Mouse (Mus musculus): ENCODE measurements at regions not wholly inside any gene's neighbourhood (a gene's known extent, or its start where the extent isn't known, plus 50 kb on each side); places are given as distances from the start of the nearest gene placed in this dataset.
A peak's percentile ranks its signal among the peaks of the same experiment; 100 is the strongest.
"Not testable (repeated sequence)": the region's sequence is repeated elsewhere in the genome, so short reads cannot be mapped to it uniquely, and the experiment has no call there.

- H3K4me3 ChIP-seq (ENCODE audit: low read length) = not testable (repeated sequence)
Observed at GRCm38 (mm10) chr6:18566934-18567333, 52.3 kb upstream of the Cttnbp2 start.

GRCm38 (mm10) chr6:18569221-18569620 lies 54.6 kb upstream of the Cttnbp2 start:
- Histone ChIP-seq H3K4me3 (ENCODE audit: low read length) (no peak overlapping the region), H3K4me2 (ENCODE audit: low read depth, low read length) (no peak overlapping the region), H3K27ac (ENCODE audit: low read length) (no peak overlapping the region), H3K9ac (ENCODE audit: low read length) (no peak overlapping the region), H3K36me3 (ENCODE audit: control insufficient read depth, insufficient read depth, low read length) (no peaks in the 10 kb centered on the region), H3K4me1 (replicated peaks; ENCODE audit: control insufficient read depth, insufficient read depth, low read length) (no peaks in the 10 kb centered on the region), H3K9me3 (ENCODE audit: control insufficient read depth, low read length) (no peaks in the 10 kb centered on the region), H3K27me3 (ENCODE audit: control insufficient read depth, insufficient read depth, low read depth, low read length) (no peaks in the 10 kb centered on the region)
- WGBS = 50% methylated on average over 2 of the region's 2 CpGs
- ATAC-seq (ENCODE audit: low read depth) = no peak

More at GRCm38 (mm10) chr6:18566934-18567333, 52.3 kb upstream of the Cttnbp2 start:
- H3K27ac ChIP-seq (ENCODE audit: low read length); H3K36me3 ChIP-seq (ENCODE audit: control insufficient read depth, insufficient read depth, low read length); H3K9ac ChIP-seq (ENCODE audit: low read length); H3K27me3 ChIP-seq (ENCODE audit: control insufficient read depth, insufficient read depth, low read depth, low read length); ATAC-seq (ENCODE audit: low read depth); H3K9me3 ChIP-seq (ENCODE audit: control insufficient read depth, low read length); H3K4me1 ChIP-seq (replicated peaks; ENCODE audit: control insufficient read depth, insufficient read depth, low read length); H3K4me2 ChIP-seq (ENCODE audit: low read depth, low read length): not testable (repeated sequence)
- WGBS = 45% methylated on average over 2 of the region's 2 CpGs

- no peaks in the 10 kb centered on the region for H3K27me3 ChIP-seq (ENCODE audit: control insufficient read depth, insufficient read depth, low read depth, low read length)
- H3K4me2 ChIP-seq (ENCODE audit: low read depth, low read length) = no peak overlapping the region
- ATAC-seq (ENCODE audit: low read depth) = no peak
- H3K36me3 ChIP-seq (ENCODE audit: control insufficient read depth, insufficient read depth, low read length) = no peaks in the 10 kb centered on the region
- H3K9me3 ChIP-seq (ENCODE audit: control insufficient read depth, low read length) = no peaks in the 10 kb centered on the region
- H3K27ac ChIP-seq (ENCODE audit: low read length) = no peak overlapping the region
- no peaks in the 10 kb centered on the region for H3K4me1 ChIP-seq (replicated peaks; ENCODE audit: control insufficient read depth, insufficient read depth, low read length)
- no peak overlapping the region for H3K9ac ChIP-seq (ENCODE audit: low read length)
- no peak overlapping the region for H3K4me3 ChIP-seq (ENCODE audit: low read length)
Observed at GRCm38 (mm10) chr6:18578501-18578900, 63.9 kb upstream of the Cttnbp2 start.

- H3K36me3 ChIP-seq (ENCODE audit: control insufficient read depth, insufficient read depth, low read length) = no peaks in the 10 kb centered on the region
- ATAC-seq (ENCODE audit: low read depth) = no peak
- no peak overlapping the region for H3K9ac ChIP-seq (ENCODE audit: low read length)
- no peaks in the 10 kb centered on the region for H3K4me1 ChIP-seq (replicated peaks; ENCODE audit: control insufficient read depth, insufficient read depth, low read length)
- H3K9me3 ChIP-seq (ENCODE audit: control insufficient read depth, low read length) = no peaks in the 10 kb centered on the region
- H3K4me2 ChIP-seq (ENCODE audit: low read depth, low read length) = no peak overlapping the region
- no peaks in the 10 kb centered on the region for H3K27me3 ChIP-seq (ENCODE audit: control insufficient read depth, insufficient read depth, low read depth, low read length)
- H3K27ac ChIP-seq (ENCODE audit: low read length) = no peak overlapping the region
- H3K4me3 ChIP-seq (ENCODE audit: low read length) = no peak overlapping the region
Observed at GRCm38 (mm10) chr6:18589436-18589835, 74.8 kb upstream of the Cttnbp2 start.

GRCm38 (mm10) chr6:18596680-18597079 lies 82.0 kb upstream of the Cttnbp2 start:
- H3K27me3 ChIP-seq (ENCODE audit: control insufficient read depth, insufficient read depth, low read depth, low read length) = no peaks in the 10 kb centered on the region
- ATAC-seq (ENCODE audit: low read depth) = no peak

GRCm38 (mm10) chr6:18599626-18600025 lies 85.0 kb upstream of the Cttnbp2 start:
- Histone ChIP-seq H3K27me3 (ENCODE audit: control insufficient read depth, insufficient read depth, low read depth, low read length) (no peaks in the 10 kb centered on the region), H3K27ac (ENCODE audit: low read length) (no peak overlapping the region), H3K9ac (ENCODE audit: low read length) (no peak overlapping the region), H3K36me3 (ENCODE audit: control insufficient read depth, insufficient read depth, low read length) (no peaks in the 10 kb centered on the region), H3K4me1 (replicated peaks; ENCODE audit: control insufficient read depth, insufficient read depth, low read length) (peaks cover 10% of the 10 kb centered on the region), H3K4me2 (ENCODE audit: low read depth, low read length) (no peak overlapping the region), H3K9me3 (ENCODE audit: control insufficient read depth, low read length) (no peaks in the 10 kb centered on the region), H3K4me3 (ENCODE audit: low read length) (no peak overlapping the region)
- 69% methylated on average over 4 of the region's 4 CpGs for WGBS
- ATAC-seq (ENCODE audit: low read depth) = no peak

More at GRCm38 (mm10) chr6:18596680-18597079, 82.0 kb upstream of the Cttnbp2 start:
- H3K4me3 ChIP-seq (ENCODE audit: low read length) = no peak overlapping the region
- no peaks in the 10 kb centered on the region for H3K4me1 ChIP-seq (replicated peaks; ENCODE audit: control insufficient read depth, insufficient read depth, low read length)
- H3K4me2 ChIP-seq (ENCODE audit: low read depth, low read length) = no peak overlapping the region
- no peaks in the 10 kb centered on the region for H3K36me3 ChIP-seq (ENCODE audit: control insufficient read depth, insufficient read depth, low read length)
- H3K27ac ChIP-seq (ENCODE audit: low read length) = no peak overlapping the region
- WGBS = 84% methylated on average over 5 of the region's 5 CpGs
- H3K9me3 ChIP-seq (ENCODE audit: control insufficient read depth, low read length) = no peaks in the 10 kb centered on the region
- H3K9ac ChIP-seq (ENCODE audit: low read length) = no peak overlapping the region

GRCm38 (mm10) chr6:18601926-18602325 lies 87.3 kb upstream of the Cttnbp2 start:
- Histone ChIP-seq H3K27ac (ENCODE audit: low read length) (no peak overlapping the region), H3K9ac (ENCODE audit: low read length) (no peak overlapping the region), H3K4me3 (ENCODE audit: low read length) (no peak overlapping the region), H3K9me3 (ENCODE audit: control insufficient read depth, low read length) (no peaks in the 10 kb centered on the region), H3K4me1 (replicated peaks; ENCODE audit: control insufficient read depth, insufficient read depth, low read length) (peaks cover 10% of the 10 kb centered on the region), H3K27me3 (ENCODE audit: control insufficient read depth, insufficient read depth, low read depth, low read length) (no peaks in the 10 kb centered on the region), H3K36me3 (ENCODE audit: control insufficient read depth, insufficient read depth, low read length) (no peaks in the 10 kb centered on the region), H3K4me2 (ENCODE audit: low read depth, low read length) (peak overlapping the region; percentile 40)
- ATAC-seq (ENCODE audit: low read depth) = peak; percentile 93
- 6% methylated on average over 7 of the region's 7 CpGs for WGBS

GRCm38 (mm10) chr6:18621372-18622262 lies 107.0 kb upstream of the Cttnbp2 start:
- Histone ChIP-seq H3K27ac (ENCODE audit: low read length) (no peak overlapping the region), H3K4me2 (ENCODE audit: low read depth, low read length) (no peak overlapping the region), H3K36me3 (ENCODE audit: control insufficient read depth, insufficient read depth, low read length) (no peaks in the 10 kb centered on the region), H3K9ac (ENCODE audit: low read length) (no peak overlapping the region), H3K4me1 (replicated peaks; ENCODE audit: control insufficient read depth, insufficient read depth, low read length) (no peaks in the 10 kb centered on the region), H3K27me3 (ENCODE audit: control insufficient read depth, insufficient read depth, low read depth, low read length) (no peaks in the 10 kb centered on the region), H3K9me3 (ENCODE audit: control insufficient read depth, low read length) (no peaks in the 10 kb centered on the region), H3K4me3 (ENCODE audit: low read length) (no peak overlapping the region)
- 77% methylated on average over 6 of the region's 6 CpGs for WGBS
- ATAC-seq (ENCODE audit: low read depth) = no peak

GRCm38 (mm10) chr6:18628591-18628990 lies 113.9 kb upstream of the Cttnbp2 start:
- no peak overlapping the region for H3K4me2 ChIP-seq (ENCODE audit: low read depth, low read length)
- no peaks in the 10 kb centered on the region for H3K9me3 ChIP-seq (ENCODE audit: control insufficient read depth, low read length)
- no peaks in the 10 kb centered on the region for H3K27me3 ChIP-seq (ENCODE audit: control insufficient read depth, insufficient read depth, low read depth, low read length)
- no peak overlapping the region for H3K27ac ChIP-seq (ENCODE audit: low read length)
- H3K4me1 ChIP-seq (replicated peaks; ENCODE audit: control insufficient read depth, insufficient read depth, low read length) = no peaks in the 10 kb centered on the region
- no peak overlapping the region for H3K9ac ChIP-seq (ENCODE audit: low read length)
- H3K4me3 ChIP-seq (ENCODE audit: low read length) = no peak overlapping the region
- no peak for ATAC-seq (ENCODE audit: low read depth)
- H3K36me3 ChIP-seq (ENCODE audit: control insufficient read depth, insufficient read depth, low read length) = no peaks in the 10 kb centered on the region
- 61% methylated on average over 1 of the region's 1 CpGs for WGBS

Measured in lung, embryonic 16.5 days (tissue).